Mouse (Mus musculus): Measurements from ENCODE around the gene Rnft1. TPM values are rescaled to one million over a fixed set of nuclear protein-coding genes. Genes with fewer than 3 reads are reported as not detected.
"Not testable (repeated sequence)": the region's sequence is repeated elsewhere in the genome, so short reads cannot be mapped to it uniquely, and the experiment has no call there.

Gene Rnft1
- total and polyA plus RNA-seq, 3 experiments: 7.3 to 21.9 (median 20.5) TPM

- no peaks in the 10 kb centered on the region; the same call in 1 of the 2 replicates for H3K4me1 ChIP-seq (ENCODE audit: insufficient read depth, low read depth, low read length)
- H3K36me3 ChIP-seq (replicated peaks): no peaks in the 10 kb centered on the region
- peaks cover 6% of the 10 kb centered on the region for H3K27me3 ChIP-seq (ENCODE audit: insufficient read depth, low read length)
- H3K4me3 ChIP-seq (ENCODE audit: low read depth, low read length): no peak overlapping the region
- ATAC-seq (ENCODE audit: extremely low read depth, insufficient number of reproducible peaks, low FRiP score, poor library complexity, severe bottlenecking) (no peak), DNase-seq (ENCODE audit: low spot score) (no peak)
- no peak for TF ChIP-seq CTCF (IDR thresholded peaks at IDR 0.05; ENCODE audit: low read depth, low read length)
- no peak for TF ChIP-seq POLR2AphosphoS5 (IDR thresholded peaks at IDR 0.05; ENCODE audit: insufficient replicate concordance, low read depth, low read length)
- TF ChIP-seq TAL1 (conservative IDR thresholded peaks at IDR 0.05; ENCODE audit: low read depth, low read length): no peak
- TF ChIP-seq GATA1 (IDR thresholded peaks at IDR 0.05; ENCODE audit: borderline replicate concordance, low read length): no peak
- TF ChIP-seq GATA2 (IDR thresholded peaks at IDR 0.05; ENCODE audit: borderline replicate concordance, low read depth, low read length): no peak
- H3K9me3 ChIP-seq (replicated peaks): no peaks in the 10 kb centered on the region
Measured at GRCm38 (mm10) chr11:86458866-86459265, 25.6 kb upstream of the Rnft1 start.

GRCm38 (mm10) chr11:86462579-86462978, 21.9 kb upstream of the Rnft1 start:
- DNase-seq (ENCODE audit: low spot score) (no peak), ATAC-seq (ENCODE audit: extremely low read depth, insufficient number of reproducible peaks, low FRiP score, poor library complexity, severe bottlenecking) (no peak)
- peak; percentile 47 for TF ChIP-seq CTCF (IDR thresholded peaks at IDR 0.05; ENCODE audit: low read depth, low read length)
- TF ChIP-seq TAL1 (conservative IDR thresholded peaks at IDR 0.05; ENCODE audit: low read depth, low read length): no peak
- no peak for TF ChIP-seq GATA2 (IDR thresholded peaks at IDR 0.05; ENCODE audit: borderline replicate concordance, low read depth, low read length)
- Histone ChIP-seq H3K36me3 (replicated peaks) (no peaks in the 10 kb centered on the region), H3K4me3 (ENCODE audit: low read depth, low read length) (no peak overlapping the region), H3K27me3 (ENCODE audit: insufficient read depth, low read length) (peaks cover 9% of the 10 kb centered on the region), H3K9me3 (replicated peaks) (no peaks in the 10 kb centered on the region), H3K4me1 (ENCODE audit: insufficient read depth, low read depth, low read length) (no peaks in the 10 kb centered on the region; the same call in 1 of the 2 replicates)

- ATAC-seq (ENCODE audit: extremely low read depth, insufficient number of reproducible peaks, low FRiP score, poor library complexity, severe bottlenecking); H3K4me1 ChIP-seq (ENCODE audit: insufficient read depth, low read depth, low read length); H3K36me3 ChIP-seq (replicated peaks); H3K4me3 ChIP-seq (ENCODE audit: low read depth, low read length); H3K9me3 ChIP-seq (replicated peaks): not testable (repeated sequence)
- peak; percentile 15; the same call in 1 of the 2 replicates for TF ChIP-seq CTCF (IDR thresholded peaks at IDR 0.05; ENCODE audit: low read depth, low read length)
- peak; percentile 19 for DNase-seq (ENCODE audit: low spot score)
- H3K27me3 ChIP-seq (ENCODE audit: insufficient read depth, low read length): peaks cover 24% of the 10 kb centered on the region
Measured at GRCm38 (mm10) chr11:86464275-86464674, 20.2 kb upstream of the Rnft1 start.

GRCm38 (mm10) chr11:86468345-86468744, 16.1 kb upstream of the Rnft1 start:
- Histone ChIP-seq H3K9me3 (replicated peaks) (no peaks in the 10 kb centered on the region), H3K4me1 (ENCODE audit: insufficient read depth, low read depth, low read length) (no peaks in the 10 kb centered on the region), H3K36me3 (replicated peaks) (no peaks in the 10 kb centered on the region), H3K27me3 (ENCODE audit: insufficient read depth, low read length) (peaks cover 31% of the 10 kb centered on the region), H3K4me3 (ENCODE audit: low read depth, low read length) (no peak overlapping the region)
- no peak for TF ChIP-seq GATA2 (IDR thresholded peaks at IDR 0.05; ENCODE audit: borderline replicate concordance, low read depth, low read length)
- TF ChIP-seq CTCF (IDR thresholded peaks at IDR 0.05; ENCODE audit: low read depth, low read length): no peak
- no peak for TF ChIP-seq POLR2AphosphoS5 (IDR thresholded peaks at IDR 0.05; ENCODE audit: insufficient replicate concordance, low read depth, low read length)
- TF ChIP-seq TAL1 (conservative IDR thresholded peaks at IDR 0.05; ENCODE audit: low read depth, low read length): no peak
- no peak for TF ChIP-seq GATA1 (IDR thresholded peaks at IDR 0.05; ENCODE audit: borderline replicate concordance, low read length)
- ATAC-seq (ENCODE audit: extremely low read depth, insufficient number of reproducible peaks, low FRiP score, poor library complexity, severe bottlenecking) (no peak), DNase-seq (ENCODE audit: low spot score) (no peak)

- no peak for DNase-seq (ENCODE audit: low spot score)
- TF ChIP-seq GATA2 (IDR thresholded peaks at IDR 0.05; ENCODE audit: borderline replicate concordance, low read depth, low read length) (no peak), GATA1 (IDR thresholded peaks at IDR 0.05; ENCODE audit: borderline replicate concordance, low read length) (no peak), POLR2AphosphoS5 (IDR thresholded peaks at IDR 0.05; ENCODE audit: insufficient replicate concordance, low read depth, low read length) (no peak), TAL1 (conservative IDR thresholded peaks at IDR 0.05; ENCODE audit: low read depth, low read length) (no peak), CTCF (IDR thresholded peaks at IDR 0.05; ENCODE audit: low read depth, low read length) (no peak)
- ATAC-seq (ENCODE audit: extremely low read depth, insufficient number of reproducible peaks, low FRiP score, poor library complexity, severe bottlenecking): no peak
- no peaks in the 10 kb centered on the region for H3K36me3 ChIP-seq (replicated peaks)
- H3K27me3 ChIP-seq (ENCODE audit: insufficient read depth, low read length): peaks cover 33% of the 10 kb centered on the region
- no peaks in the 10 kb centered on the region for H3K9me3 ChIP-seq (replicated peaks)
- no peaks in the 10 kb centered on the region for H3K4me1 ChIP-seq (ENCODE audit: insufficient read depth, low read depth, low read length)
- H3K4me3 ChIP-seq (ENCODE audit: low read depth, low read length): no peak overlapping the region
Measured at GRCm38 (mm10) chr11:86468971-86469370, 15.5 kb upstream of the Rnft1 start.

- ATAC-seq (ENCODE audit: extremely low read depth, insufficient number of reproducible peaks, low FRiP score, poor library complexity, severe bottlenecking) (no peak), DNase-seq (ENCODE audit: low spot score) (no peak)
- Histone ChIP-seq H3K27me3 (ENCODE audit: insufficient read depth, low read length) (peaks cover 42% of the 10 kb centered on the region), H3K9me3 (replicated peaks) (no peaks in the 10 kb centered on the region), H3K36me3 (replicated peaks) (no peaks in the 10 kb centered on the region), H3K4me1 (ENCODE audit: insufficient read depth, low read depth, low read length) (peaks cover 1% of the 10 kb centered on the region; the same call in 1 of the 2 replicates), H3K4me3 (ENCODE audit: low read depth, low read length) (no peak overlapping the region)
- TF ChIP-seq GATA1 (IDR thresholded peaks at IDR 0.05; ENCODE audit: borderline replicate concordance, low read length) (no peak), GATA2 (IDR thresholded peaks at IDR 0.05; ENCODE audit: borderline replicate concordance, low read depth, low read length) (no peak), TAL1 (conservative IDR thresholded peaks at IDR 0.05; ENCODE audit: low read depth, low read length) (no peak), CTCF (IDR thresholded peaks at IDR 0.05; ENCODE audit: low read depth, low read length) (no peak), POLR2AphosphoS5 (IDR thresholded peaks at IDR 0.05; ENCODE audit: insufficient replicate concordance, low read depth, low read length) (no peak)
Measured at GRCm38 (mm10) chr11:86471785-86472184, 12.7 kb upstream of the Rnft1 start.

- peaks cover 4% of the 10 kb centered on the region; the same call in 1 of the 2 replicates for H3K4me1 ChIP-seq (ENCODE audit: insufficient read depth, low read depth, low read length)
- ATAC-seq (ENCODE audit: extremely low read depth, insufficient number of reproducible peaks, low FRiP score, poor library complexity, severe bottlenecking) (no peak), DNase-seq (ENCODE audit: low spot score) (no peak)
- H3K4me3 ChIP-seq (ENCODE audit: low read depth, low read length): no peak overlapping the region
- TF ChIP-seq GATA1 (IDR thresholded peaks at IDR 0.05; ENCODE audit: borderline replicate concordance, low read length) (no peak), GATA2 (IDR thresholded peaks at IDR 0.05; ENCODE audit: borderline replicate concordance, low read depth, low read length) (no peak), CTCF (IDR thresholded peaks at IDR 0.05; ENCODE audit: low read depth, low read length) (no peak)
- peaks cover 44% of the 10 kb centered on the region for H3K27me3 ChIP-seq (ENCODE audit: insufficient read depth, low read length)
- no peaks in the 10 kb centered on the region for H3K9me3 ChIP-seq (replicated peaks)
- no peaks in the 10 kb centered on the region for H3K36me3 ChIP-seq (replicated peaks)
Measured at GRCm38 (mm10) chr11:86472771-86473171, 11.7 kb upstream of the Rnft1 start.

All from G1E (cell line).